Mouse (Mus musculus): ENCODE results near the gene Abcb6.

DNA sequence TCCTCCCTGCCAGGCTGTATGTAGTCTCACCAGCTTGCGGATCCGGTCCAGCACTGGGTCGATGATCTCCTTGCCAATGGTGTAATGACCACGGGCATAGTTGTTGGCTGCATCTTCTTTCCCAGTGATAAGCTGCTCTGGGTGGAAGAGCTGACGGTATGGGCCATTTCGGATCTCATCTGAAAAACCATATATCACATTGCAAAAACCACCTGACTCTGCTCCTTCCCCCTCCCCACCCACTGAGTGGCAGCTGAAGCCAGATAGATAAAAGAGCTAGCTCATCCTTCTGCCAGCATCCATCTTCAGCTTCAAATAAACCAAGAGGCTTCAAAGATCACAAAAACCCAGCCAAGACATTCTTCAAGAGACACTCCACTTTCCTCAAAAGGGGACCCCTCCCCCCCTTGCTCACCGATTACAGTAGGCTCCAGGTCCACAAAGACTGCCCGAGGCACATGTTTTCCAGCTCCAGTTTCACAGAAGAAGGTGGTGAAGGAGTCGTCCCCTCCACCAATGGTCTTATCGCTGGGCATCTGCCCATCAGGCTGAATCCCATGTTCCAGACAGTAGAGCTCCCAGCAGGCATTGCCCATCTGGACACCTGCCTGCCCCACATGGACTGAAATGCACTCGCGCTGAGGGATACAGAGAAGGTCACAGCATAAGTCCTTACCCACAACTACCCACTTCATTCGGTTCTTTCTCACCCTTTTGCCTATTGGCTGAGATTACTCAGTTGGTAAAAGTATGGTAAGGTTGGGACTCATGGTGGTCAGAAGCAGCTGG lies 36.8 kb upstream of the Abcb6 start:
- no peak for TF ChIP-seq CTCF (IDR thresholded peaks at IDR 0.05; ENCODE audit: borderline replicate concordance, insufficient read depth, low read depth, low read length)
- no peak for TF ChIP-seq POLR2A (IDR thresholded peaks at IDR 0.05; ENCODE audit: borderline replicate concordance, insufficient read depth, low read length)

Measured in cerebellum, adult 2 months (tissue).